Mouse (Mus musculus) limb, embryonic 11.5 days (tissue): ENCODE measurements around the gene Dlx3. TPM values are rescaled to one million over a fixed set of nuclear protein-coding genes. Genes with fewer than 3 reads are reported as not detected.

Source experiments
- ATAC-seq: fragments of 200-750 bp; cut with Nextera tagmentation; 2 replicates; pipeline ENCODE4 v1.8.0; 2017; ENCODE audit warnings: low read depth; ENCODE audit not compliant: insufficient number of reproducible peaks, low FRiP score, low TSS enrichment
- DNase-seq: peaks from one replicate; pipeline ENCODE4 v3.0.0-alpha.2; 2015; ENCODE audit warnings: low spot score
- H3K27ac ChIP-seq: fragments of 300-500 bp; sonication (generic); replicated peaks from 2 replicates; pipeline ENCODE4 v1.5.1; 2014; ENCODE audit warnings: low read depth, mild to moderate bottlenecking, low read length
- H3K27me3 ChIP-seq: fragments of 300-500 bp; sonication (generic); 2 replicates; pipeline ENCODE4 v1.6.1; 2014; ENCODE audit warnings: mild to moderate bottlenecking, low read length, mixed read lengths; ENCODE audit not compliant: control insufficient read depth, insufficient read depth
- H3K36me3 ChIP-seq: fragments of 300-500 bp; sonication (generic); 2 replicates; pipeline ENCODE4 v1.6.1; 2014; ENCODE audit warnings: mild to moderate bottlenecking, low read length, moderate library complexity, mixed read lengths; ENCODE audit not compliant: control insufficient read depth, insufficient read depth
- H3K4me1 ChIP-seq: fragments of 300-500 bp; sonication (generic); 2 replicates; pipeline ENCODE4 v1.6.1; 2014; ENCODE audit warnings: low read length, mixed read lengths; ENCODE audit not compliant: control insufficient read depth, insufficient read depth
- H3K4me2 ChIP-seq: fragments of 300-500 bp; sonication (generic); 2 replicates; pipeline ENCODE4 v1.6.1; 2014; ENCODE audit warnings: low read depth, mild to moderate bottlenecking, moderate library complexity; ENCODE audit not compliant: severe bottlenecking
- H3K4me3 ChIP-seq: fragments of 300-500 bp; sonication (generic); 2 replicates; pipeline ENCODE4 v1.5.1; 2014; ENCODE audit warnings: low read depth, low read length
- H3K9ac ChIP-seq: fragments of 300-500 bp; sonication (generic); 2 replicates; pipeline ENCODE4 v1.6.1; 2014; ENCODE audit warnings: mild to moderate bottlenecking, low read length
- H3K9me3 ChIP-seq: fragments of 300-500 bp; sonication (generic); 2 replicates; pipeline ENCODE4 v1.6.1; 2016; ENCODE audit warnings: low read length; ENCODE audit not compliant: control insufficient read depth
- WGBS: fragments of 180-500 bp; shearing (Covaris S2); extraction: QIAGEN DNeasy Blood & Tissue Kit; methylation state at CpG from one replicate; pipeline ENCODE4 v1.1.7; 2014; 5-methylcytosine and 5-hydroxymethylcytosine counted together
- polyA plus RNA-seq: library from polyadenylated mRNA; unstranded; fragments of >200 nt; fragmentation: Nextera tagmentation; extraction: Ambion mirVana; gene quantifications from 2 replicates; pipeline ENCODE4 v1.2.1, GENCODE M21; 2014

The Dlx3 gene
- 5.4 and 6.7 TPM in 2 replicates for polyA plus RNA-seq

DNA sequence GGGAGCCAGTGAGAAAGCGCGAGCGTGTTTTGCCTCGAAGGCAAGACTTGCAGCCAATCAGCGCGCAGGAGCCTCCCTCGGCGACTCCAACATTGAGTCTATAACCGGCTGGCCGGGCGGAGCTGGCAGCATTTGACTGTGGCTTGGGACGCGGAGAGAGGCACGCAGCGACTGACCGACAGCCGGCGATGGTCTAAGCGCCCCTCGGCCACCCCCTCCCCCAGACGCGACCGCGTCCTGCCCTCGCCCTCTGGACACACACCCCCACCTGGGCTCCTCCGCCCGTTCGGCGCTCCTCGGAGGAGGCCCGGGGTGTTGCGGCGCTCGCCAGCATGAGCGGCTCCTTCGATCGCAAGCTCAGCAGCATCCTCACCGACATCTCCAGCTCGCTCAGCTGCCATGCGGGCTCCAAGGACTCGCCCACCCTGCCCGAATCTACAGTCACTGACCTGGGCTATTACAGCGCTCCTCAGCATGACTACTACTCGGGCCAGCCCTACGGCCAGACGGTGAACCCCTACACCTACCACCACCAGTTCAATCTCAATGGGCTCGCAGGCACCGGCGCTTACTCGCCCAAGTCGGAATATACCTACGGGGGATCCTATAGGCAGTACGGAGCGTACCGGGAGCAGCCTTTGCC, at the start of gene Dlx3:
Gene Dlx3 (plus strand): TSS at position 130 of the 643 bp plus-strand sequence.
- Histone ChIP-seq H3K4me3 (peak within 1 kb of the TSS; percentile 42), H3K27me3 (peaks cover 65% of the 10 kb centered on the region), H3K36me3 (no peaks in the 10 kb centered on the region), H3K4me1 (peaks cover 18% of the 10 kb centered on the region), H3K4me2 (peak within 1 kb of the TSS; percentile 81), H3K9ac (peak within 1 kb of the TSS; percentile 27), H3K9me3 (no peaks in the 10 kb centered on the region), H3K27ac (no peak within 1 kb of the TSS)
- ATAC-seq (0 out of 2 replicates have a peak, but pooled peaks have one; percentile 36), DNase-seq (peak; percentile 84)
- WGBS = under 1% methylated on average over 55 of the region's 55 CpGs

DNA sequence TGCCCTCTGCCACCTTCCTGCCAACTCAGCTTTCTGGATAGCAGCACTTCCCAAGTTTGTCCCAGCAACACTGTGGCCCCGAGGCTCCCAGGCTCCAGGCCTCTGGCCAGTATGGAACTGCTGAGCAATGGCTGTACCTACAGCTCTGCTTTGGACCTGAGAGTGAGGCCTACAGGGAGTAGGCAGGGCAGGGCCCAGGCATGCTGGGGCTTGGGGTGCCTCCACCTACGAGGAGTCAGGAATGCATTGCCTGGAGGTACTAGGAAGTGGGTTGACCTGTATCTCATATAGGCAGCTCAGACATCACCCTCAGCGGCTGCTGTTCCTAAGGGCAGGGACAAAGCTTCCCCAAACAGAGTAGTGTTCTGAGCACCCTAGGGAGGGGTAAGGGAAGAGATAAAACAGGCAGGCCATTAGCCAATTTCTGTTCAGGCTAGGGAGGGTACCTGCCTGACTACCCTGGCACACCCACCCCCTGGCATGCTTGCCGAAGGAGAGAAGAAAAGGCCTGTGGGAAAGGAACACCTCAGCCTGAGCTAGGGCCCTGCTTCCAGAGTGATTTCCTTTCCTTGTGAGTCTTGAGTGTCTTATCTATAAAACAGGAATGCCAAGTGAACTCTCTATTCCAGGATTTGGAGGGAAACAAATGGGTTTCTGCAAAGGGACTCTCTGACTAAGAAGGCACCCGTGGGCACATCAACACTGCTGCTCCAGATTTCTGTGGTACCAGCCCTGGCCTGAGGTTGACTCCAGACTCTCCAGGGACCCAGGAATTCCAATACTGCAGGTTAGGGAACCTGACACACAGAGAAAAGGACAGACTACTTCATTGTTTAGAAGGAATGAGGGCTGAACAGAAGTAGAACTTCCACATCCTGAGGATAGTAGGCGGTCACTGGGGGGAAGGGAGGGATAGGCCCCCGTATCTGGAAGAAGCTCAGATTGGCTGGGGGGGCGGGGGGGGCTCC, 49.5 kb upstream of the Dlx3 start:
- WGBS = 76% methylated on average over 8 of the region's 8 CpGs
- Histone ChIP-seq H3K4me1 (0 out of 2 replicates have a peak, but pooled peaks cover 3% of the 10 kb centered on the region), H3K4me2 (no peak overlapping the region), H3K27me3 (peaks cover 15% of the 10 kb centered on the region), H3K4me3 (no peak overlapping the region), H3K27ac (no peak overlapping the region), H3K9me3 (no peaks in the 10 kb centered on the region), H3K9ac (no peak overlapping the region), H3K36me3 (no peaks in the 10 kb centered on the region)
- ATAC-seq (no peak), DNase-seq (no peak)

DNA sequence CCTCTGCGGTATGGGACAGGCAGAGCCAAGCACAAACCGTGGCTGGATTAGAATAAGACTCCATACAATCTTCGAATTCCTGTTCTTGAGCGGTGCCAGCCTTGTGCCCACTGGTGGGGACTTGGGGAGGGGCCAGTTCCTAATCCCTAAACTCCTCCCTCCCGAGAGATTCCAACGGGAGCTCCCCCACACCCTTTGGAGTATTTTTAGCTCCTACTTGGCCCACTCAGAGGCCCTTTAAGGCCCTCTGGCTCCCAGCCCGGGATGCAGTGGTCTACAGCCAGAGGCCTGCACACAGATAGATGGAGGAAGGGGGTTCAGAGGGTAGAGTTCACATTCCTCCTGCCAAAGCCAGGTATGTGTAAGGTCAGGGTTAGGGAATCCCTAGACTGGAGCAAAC, 48.7 kb upstream of the Dlx3 start:
- Histone ChIP-seq H3K4me3 (no peak overlapping the region), H3K36me3 (no peaks in the 10 kb centered on the region), H3K4me2 (no peak overlapping the region), H3K4me1 (peaks cover 10% of the 10 kb centered on the region; the same call in 1 of the 2 replicates), H3K27me3 (peaks cover 23% of the 10 kb centered on the region), H3K9ac (no peak overlapping the region), H3K27ac (no peak overlapping the region), H3K9me3 (no peaks in the 10 kb centered on the region)
- DNase-seq = no peak
- ATAC-seq = no peak
- 61% methylated on average over 7 of the region's 7 CpGs for WGBS

DNA sequence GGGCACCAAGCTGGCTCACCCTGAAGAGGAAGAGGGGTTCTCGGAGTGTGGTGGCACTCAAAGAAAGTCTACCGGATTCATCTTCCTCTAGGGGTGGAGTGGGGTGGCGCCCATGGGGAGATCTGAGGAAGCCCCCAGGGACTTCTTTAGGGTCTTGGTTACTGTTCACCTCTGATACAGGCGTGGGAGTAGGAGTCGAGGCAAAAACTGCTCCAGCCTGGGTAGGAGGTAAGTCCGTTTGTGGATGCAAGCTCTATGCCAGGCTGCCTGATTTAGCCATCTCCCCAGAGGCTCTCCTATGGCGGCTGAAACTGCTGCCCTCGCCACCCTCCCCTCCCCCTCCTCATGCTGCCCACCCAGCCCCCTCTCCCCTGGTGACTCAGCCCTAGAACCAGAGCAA, 47.8 kb upstream of the Dlx3 start:
- H3K36me3 ChIP-seq = no peaks in the 10 kb centered on the region
- 80% methylated on average over 8 of the region's 8 CpGs for WGBS
- no peak overlapping the region for H3K9ac ChIP-seq
- no peak overlapping the region for H3K4me3 ChIP-seq
- DNase-seq (no peak), ATAC-seq (no peak)
- no peak overlapping the region for H3K4me2 ChIP-seq
- no peak overlapping the region for H3K27ac ChIP-seq
- peaks cover 31% of the 10 kb centered on the region for H3K27me3 ChIP-seq
- H3K4me1 ChIP-seq = peaks cover 10% of the 10 kb centered on the region; the same call in 1 of the 2 replicates
- H3K9me3 ChIP-seq = no peaks in the 10 kb centered on the region

DNA sequence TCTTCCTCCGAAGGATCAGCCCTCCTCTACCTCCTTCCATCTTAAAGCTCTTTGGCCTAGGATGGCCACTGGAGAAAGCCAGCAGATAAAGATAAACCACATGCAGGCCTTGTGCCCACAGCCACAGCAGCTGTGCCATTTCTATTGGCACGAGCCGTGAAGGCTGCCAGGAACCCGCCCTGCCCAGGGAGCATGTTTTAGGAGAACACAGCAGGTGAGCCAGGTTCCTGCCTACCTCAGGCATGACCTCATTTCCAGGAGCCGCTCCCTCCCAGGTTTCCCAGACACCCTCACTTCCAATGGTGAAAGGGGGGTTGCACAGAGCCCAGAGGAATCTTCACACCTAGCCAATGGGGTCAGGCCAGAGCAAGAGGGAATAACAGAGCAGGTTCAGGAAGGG, 47.1 kb upstream of the Dlx3 start:
- Histone ChIP-seq H3K4me2 (no peak overlapping the region), H3K4me1 (peaks cover 10% of the 10 kb centered on the region; the same call in 1 of the 2 replicates), H3K4me3 (no peak overlapping the region), H3K27me3 (peaks cover 37% of the 10 kb centered on the region), H3K27ac (no peak overlapping the region), H3K9ac (no peak overlapping the region), H3K9me3 (no peaks in the 10 kb centered on the region), H3K36me3 (no peaks in the 10 kb centered on the region)
- DNase-seq = no peak
- 66% methylated on average over 5 of the region's 5 CpGs for WGBS
- no peak for ATAC-seq

DNA sequence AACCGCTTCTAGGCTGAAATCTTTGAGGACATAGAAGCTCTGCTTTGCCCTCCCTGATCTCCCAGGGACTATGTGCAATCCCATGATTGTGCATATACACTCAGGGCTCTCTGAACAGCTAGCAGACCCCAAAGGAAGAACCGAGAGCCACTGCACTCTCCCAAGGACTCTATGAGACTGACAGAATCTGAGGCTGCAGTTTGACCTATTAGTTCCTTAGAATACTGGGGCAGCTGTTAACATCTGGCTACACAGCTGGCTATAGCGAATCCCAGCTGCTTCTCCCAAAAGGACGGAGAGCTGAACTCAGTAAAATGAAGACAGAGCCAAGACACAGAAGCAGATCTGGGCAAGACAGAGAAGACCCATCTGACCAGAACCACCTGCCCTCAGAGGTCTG, 46.1 kb upstream of the Dlx3 start:
- Histone ChIP-seq H3K4me1 (peaks cover 10% of the 10 kb centered on the region; the same call in 1 of the 2 replicates), H3K4me2 (no peak overlapping the region), H3K36me3 (no peaks in the 10 kb centered on the region), H3K9ac (no peak overlapping the region), H3K27me3 (peaks cover 39% of the 10 kb centered on the region), H3K4me3 (no peak overlapping the region), H3K9me3 (no peaks in the 10 kb centered on the region), H3K27ac (no peak overlapping the region)
- ATAC-seq = no peak
- 67% methylated on average over 4 of the region's 4 CpGs for WGBS
- no peak for DNase-seq

DNA sequence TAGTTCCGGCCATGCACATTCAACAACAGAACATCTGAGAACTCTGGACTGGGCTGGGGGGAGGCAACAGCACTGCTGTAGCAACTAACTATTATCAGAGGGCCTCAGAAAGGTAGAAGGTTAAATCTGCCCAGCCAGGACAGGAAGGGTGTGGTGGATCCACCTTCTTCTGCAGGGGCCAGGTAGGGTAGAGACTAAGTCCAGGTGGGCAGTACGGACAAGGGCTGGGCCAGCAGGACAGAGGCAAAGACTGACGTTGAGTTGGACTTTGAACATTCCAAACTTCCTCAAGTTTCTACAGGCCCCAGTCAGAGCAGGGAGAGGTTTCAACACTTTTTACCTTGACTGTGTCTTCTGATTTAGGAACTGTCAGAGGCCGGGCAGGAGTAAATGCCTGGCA, 45.2 kb upstream of the Dlx3 start:
- ATAC-seq (no peak), DNase-seq (no peak)
- Histone ChIP-seq H3K9ac (no peak overlapping the region), H3K4me2 (no peak overlapping the region), H3K9me3 (no peaks in the 10 kb centered on the region), H3K36me3 (no peaks in the 10 kb centered on the region), H3K4me1 (peaks cover 10% of the 10 kb centered on the region; the same call in 1 of the 2 replicates), H3K4me3 (0 out of 2 replicates have a peak overlapping the region, but pooled peaks have one; percentile 3), H3K27ac (no peak overlapping the region; the same call in 1 of the 2 replicates), H3K27me3 (peaks cover 39% of the 10 kb centered on the region)
- WGBS = 65% methylated on average over 4 of the region's 4 CpGs
